Mouse (Mus musculus) MEL (cell line): ENCODE measurements around the gene Selplg.

Experiments
- CHD2 ChIP-seq: IDR thresholded peaks from 2 replicates; pipeline ENCODE4 v1.6.1; 2011; ENCODE audit warnings: low read length, improper control_type of control experiment
- CTCF ChIP-seq, 3 experiments: IDR thresholded peaks in 2 of 3; conservative IDR thresholded peaks in 1 of 3; 2 replicates each; pipeline ENCODE4 v1.5.1; 2011 to 2012; ENCODE audit warnings: low read length in 3 of 3, low read depth in 2 of 3, mild to moderate bottlenecking in 2 of 3, improper control_type of control experiment in 1 of 3, inconsistent platforms in 1 of 3, mixed read lengths in 1 of 3, moderate library complexity in 1 of 3; ENCODE audit not compliant: control insufficient read depth in 1 of 3, insufficient read depth in 1 of 3, poor library complexity in 1 of 3, severe bottlenecking in 1 of 3
- EP300 ChIP-seq, 2 experiments: IDR thresholded peaks; 2 replicates each; pipeline ENCODE4 v1.6.1; 2011; ENCODE audit warnings: improper control_type of control experiment in 2 of 2, low read length in 2 of 2, low read depth in 1 of 2, mild to moderate bottlenecking in 1 of 2
- GATA1 ChIP-seq: IDR thresholded peaks from 2 replicates; pipeline ENCODE4 v1.6.1; 2011; ENCODE audit warnings: low read depth, low read length, improper control_type of control experiment
- POLR2A ChIP-seq, 2 experiments: IDR thresholded peaks; 2 replicates each; pipeline ENCODE4 v1.6.1; 2011 to 2012; ENCODE audit warnings: low read length in 2 of 2, mild to moderate bottlenecking in 2 of 2, control low read depth in 1 of 2, improper control_type of control experiment in 1 of 2, low read depth in 1 of 2, moderate library complexity in 1 of 2; ENCODE audit not compliant: control insufficient read depth in 1 of 2, insufficient read depth in 1 of 2, poor library complexity in 1 of 2

DNA sequence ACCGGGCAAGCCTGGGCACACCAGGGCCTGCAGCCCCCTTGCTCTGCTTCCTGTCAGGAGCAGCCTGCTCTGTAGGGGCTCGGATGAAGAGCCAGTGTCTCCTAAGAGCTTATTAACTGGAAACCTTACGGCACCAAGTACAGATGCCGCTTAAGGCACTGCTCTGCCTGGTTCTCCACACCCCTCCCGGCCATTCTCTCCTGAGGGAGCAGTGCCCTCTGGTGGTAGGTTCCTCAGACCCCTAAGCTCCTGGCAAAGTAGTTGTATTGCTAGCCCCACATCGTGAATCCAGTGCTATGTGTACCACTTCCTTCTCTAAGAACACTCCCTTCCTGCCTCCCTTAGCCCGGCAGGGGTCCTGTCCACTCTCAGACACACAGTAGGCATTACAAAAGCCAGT, 12.3 kb upstream of the Selplg start:
- TF ChIP-seq POLR2A (IDR thresholded peaks at IDR 0.05; ENCODE audit: control insufficient read depth in 1 of 2, insufficient read depth in 1 of 2, low read depth in 1 of 2, low read length in 2 of 2, poor library complexity in 1 of 2): no peak
- peak; percentile 63 to 80 (median 64) for TF ChIP-seq CTCF (IDR thresholded peaks at IDR 0.05 in 2 of 3, conservative IDR thresholded peaks at IDR 0.05 in 1 of 3; ENCODE audit: control insufficient read depth in 1 of 3, insufficient read depth in 1 of 3, low read depth in 2 of 3, low read length in 3 of 3, poor library complexity in 1 of 3, severe bottlenecking in 1 of 3)
- TF ChIP-seq EP300 (IDR thresholded peaks at IDR 0.05; ENCODE audit: low read depth in 1 of 2, low read length in 2 of 2): no peak
- no peak for TF ChIP-seq GATA1
- TF ChIP-seq CHD2: no peak
